8 mouse cellular contexts compared by ENCODE assay signal in the genomic region with DNA sequence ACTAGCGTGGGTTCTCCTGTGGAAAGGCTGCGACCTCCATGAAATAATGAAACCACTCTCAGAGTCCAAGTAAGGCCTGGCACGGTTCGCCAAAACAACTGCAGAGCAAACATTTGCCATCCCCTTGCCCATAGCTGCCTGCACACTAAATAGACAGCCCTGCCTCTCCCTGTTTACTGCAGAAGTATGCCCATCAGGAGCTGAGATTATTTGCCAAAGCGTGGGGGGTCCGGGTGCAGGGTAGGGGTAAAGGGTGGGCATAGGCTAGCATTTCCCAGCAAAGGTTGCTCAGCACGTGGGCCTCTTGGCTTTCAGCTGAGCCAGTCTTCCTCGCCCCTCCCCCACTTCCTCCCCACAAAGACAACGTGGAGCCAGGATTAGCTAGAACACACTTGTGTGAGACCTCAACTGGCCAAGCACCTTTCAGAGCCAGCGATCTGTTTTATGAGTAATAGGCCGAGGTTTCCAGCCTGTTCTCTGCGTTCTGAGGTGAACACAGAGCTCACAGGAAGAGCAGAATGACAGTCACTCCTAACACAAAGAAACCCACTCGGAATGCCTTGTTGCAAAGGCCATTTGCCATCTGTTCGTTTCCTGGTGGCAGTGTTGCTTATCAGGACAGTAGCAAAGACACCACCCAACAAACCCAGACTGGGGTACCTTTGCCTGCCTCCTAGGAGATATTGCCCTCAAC. TPM values are rescaled to one million over a fixed set of nuclear protein-coding genes. Genes with fewer than 3 reads are reported as not detected.
A peak's percentile ranks its signal among the peaks of the same experiment; 100 is the strongest.
DNase-seq lines count a peak whose midpoint lies in the region; ATAC-seq and TF ChIP-seq lines count a peak whose summit lies in the region.

No protein-coding gene starts in this region.

- WGBS in hindbrain, postnatal 0 days, result 48% methylated on average over 14 of the region's 14 CpGs

- no peaks in the 10 kb centered on the region for H3K36me3 ChIP-seq in hindbrain, postnatal 0 days (ENCODE audit: insufficient read depth, low read length)

- ATAC-seq in hindbrain, postnatal 0 days, result peak; percentile 73
- peak; percentile 37; the same call in 1 of the 2 replicates for ATAC-seq in megakaryocyte, adult 5-6 weeks (ENCODE audit: poor library complexity, severe bottlenecking)

- peak; percentile 45 to 60 for DNase-seq in adrenal gland, adult 18-20 months (ENCODE audit: low spot score in 2 of 2)
- peak; percentile 45 to 57 for DNase-seq in cerebellum, postnatal 25 days
- DNase-seq in gastrocnemius, postnatal 10 days, result peak; percentile 75
- peak; percentile 56 for DNase-seq in hindbrain, postnatal 0 days (ENCODE audit: low spot score)
- DNase-seq in left cerebral cortex, postnatal 14 days (ENCODE audit: low spot score in 2 of 2), result peak; percentile 35 to 61
- peak; percentile 64 for DNase-seq in right cerebral cortex, postnatal 14 days
- DNase-seq in urinary bladder, postnatal 36 days (ENCODE audit: low spot score in 2 of 2), result peak; percentile 71 to 81

- no peaks in the 10 kb centered on the region for H3K9me3 ChIP-seq in hindbrain, postnatal 0 days (ENCODE audit: low read length)

- no peaks in the 10 kb centered on the region for H3K27me3 ChIP-seq in hindbrain, postnatal 0 days (ENCODE audit: insufficient read depth, low read length)

- no peak overlapping the region for H3K4me2 ChIP-seq in hindbrain, postnatal 0 days (ENCODE audit: low read depth, low read length)

- no peak overlapping the region for H3K9ac ChIP-seq in hindbrain, postnatal 0 days (replicated peaks; ENCODE audit: low read length)

- H3K27ac ChIP-seq in hindbrain, postnatal 0 days, result peak overlapping the region; percentile 17

- intact Hi-C loops in left cerebral cortex, postnatal 14 days (cut with DNase I), result no loop called here

- H3K4me3 ChIP-seq in hindbrain, postnatal 0 days (ENCODE audit: low read length), result no peak overlapping the region

- no peak for TF ChIP-seq CTCF in hindbrain, postnatal 0 days (IDR thresholded peaks at IDR 0.05; ENCODE audit: low read depth)

- H3K4me1 ChIP-seq in hindbrain, postnatal 0 days (ENCODE audit: insufficient read depth, low read length), result peaks cover 4% of the 10 kb centered on the region; the same call in 1 of the 2 replicates

RNA-seq across cellular contexts. Expression of a gene that starts 55.6 kb away (rescaled TPM):
- 1 to 10 TPM; 8.2 to 8.6 TPM for total RNA-seq in adrenal gland, adult 18-20 months (2021)
- 10 to 100 TPM; 31.6 to 32.5 TPM for total RNA-seq in gastrocnemius, postnatal 10 days (2021)
- total RNA-seq in hindbrain, postnatal 0 days (2014; rRNA removed), result 15.4 and 16.2 TPM in 2 replicates
- polyA plus RNA-seq in hindbrain, postnatal 0 days (2015; fragmentation: Nextera tagmentation; extraction: Ambion mirVana), result 7.2 and 8.2 TPM in 2 replicates
- total RNA-seq in left cerebral cortex, postnatal 14 days (2021), result 10 to 100 TPM; 16.0 to 17.0 TPM
- total RNA-seq in megakaryocyte, adult 5-6 weeks (2015), result 24.1 and 24.6 TPM in 2 replicates
- total RNA-seq in megakaryocyte, adult 5-6 weeks (2017), result 32.9 and 33.4 TPM in 2 replicates
